Mouse (Mus musculus) layer of hippocampus, adult 8-10 months (tissue): ENCODE measurements around the gene Gm14214. TPM values are rescaled to one million over a fixed set of nuclear protein-coding genes. Genes with fewer than 3 reads are reported as not detected.

ENCODE experiments used
- DNase-seq, 2 experiments: peaks; one replicate each; pipeline ENCODE4 v3.0.0; 2022; ENCODE audit warnings: low spot score in 2 of 2
- total RNA-seq, 4 experiments: library from RNA; stranded (reverse); gene quantifications; 2 replicates each; pipeline ENCODE4 v1.2.4; 2022

The Gm14214 gene
- total RNA-seq: not detected

DNA sequence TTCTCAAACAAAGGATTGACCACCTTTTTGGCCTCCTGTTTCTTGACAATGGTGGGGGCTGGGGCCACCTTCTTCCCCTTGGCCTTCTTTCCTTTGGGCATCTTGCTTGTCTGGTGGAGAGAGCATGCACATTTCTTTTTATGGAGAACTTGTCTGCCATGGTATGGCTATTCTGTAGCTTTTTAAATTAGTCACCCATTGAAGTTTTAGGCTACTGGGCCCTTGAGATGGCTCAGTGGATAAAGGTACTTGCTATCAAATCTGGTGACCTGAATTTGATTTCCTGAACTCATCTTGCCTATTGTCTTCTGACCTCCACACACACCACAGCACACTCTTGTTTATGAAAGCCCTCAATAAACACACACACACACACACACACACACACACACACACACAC lies at the start of gene Gm14214:
Gene Gm14214 (minus strand): TSS at position 101 of the 400 bp plus-strand sequence.
- DNase-seq: no peak

- no peak for DNase-seq
Measured at GRCm38 (mm10) chr2:154818599-154818998, 48.8 kb upstream of the Gm14214 start.

DNA sequence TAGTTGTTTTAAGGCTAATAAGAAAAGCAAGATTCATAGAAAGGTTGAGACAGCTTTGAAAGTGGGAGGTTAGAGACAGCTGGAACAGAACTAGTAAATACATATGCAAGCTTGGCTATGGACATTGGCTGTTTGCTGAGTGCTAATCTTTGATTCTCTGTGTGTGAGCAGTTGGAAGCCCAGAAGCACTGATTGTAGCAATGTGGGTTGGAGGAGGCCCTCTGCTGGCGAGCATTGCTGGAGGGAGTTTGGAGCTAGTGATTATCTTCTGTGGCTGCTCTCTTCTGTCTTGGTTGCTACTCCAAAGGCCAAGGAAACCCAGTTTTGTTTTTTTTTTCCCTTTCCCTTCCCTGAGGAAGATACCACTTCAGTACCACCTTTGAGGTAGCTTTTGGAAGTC lies 48.0 kb upstream of the Gm14214 start:
- DNase-seq: peak; percentile 41 to 44

- no peak for DNase-seq
Measured at GRCm38 (mm10) chr2:154817089-154817488, 47.3 kb upstream of the Gm14214 start.

GRCm38 (mm10) chr2:154813426-154813825 lies 43.6 kb upstream of the Gm14214 start:
- DNase-seq: no peak

GRCm38 (mm10) chr2:154810821-154811220 lies 41.0 kb upstream of the Gm14214 start:
- no peak for DNase-seq

DNA sequence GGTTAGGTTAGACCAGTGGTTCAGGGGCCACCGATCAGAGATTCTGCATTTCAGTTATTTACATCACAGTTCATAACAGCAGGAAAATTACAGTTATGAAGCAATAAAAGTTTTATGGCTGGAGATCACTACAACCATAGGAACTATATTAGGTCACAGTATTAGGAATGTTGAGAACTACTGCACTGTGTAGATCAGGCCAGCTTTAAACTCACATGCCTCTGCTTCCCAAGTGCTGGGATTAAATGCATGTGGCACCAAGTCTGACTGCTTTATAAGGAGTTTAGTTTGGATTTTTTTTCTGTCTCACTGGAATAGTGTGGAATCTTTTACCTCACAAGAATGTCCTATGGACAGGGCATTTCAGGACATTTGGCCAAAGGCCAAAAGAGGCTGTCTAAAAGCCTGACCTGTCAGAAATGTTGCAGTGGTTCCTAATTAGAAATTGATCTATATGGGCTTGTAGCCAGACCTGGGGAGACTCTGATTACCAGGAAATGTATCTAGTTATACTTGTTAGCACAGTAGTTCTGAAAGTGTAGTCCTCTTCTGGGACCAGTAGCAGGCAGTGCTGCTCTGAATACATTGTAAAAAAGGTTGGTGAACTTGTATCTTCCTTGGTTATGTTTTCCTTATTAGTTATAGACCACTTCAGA lies 39.4 kb upstream of the Gm14214 start:
- DNase-seq: no peak

DNA sequence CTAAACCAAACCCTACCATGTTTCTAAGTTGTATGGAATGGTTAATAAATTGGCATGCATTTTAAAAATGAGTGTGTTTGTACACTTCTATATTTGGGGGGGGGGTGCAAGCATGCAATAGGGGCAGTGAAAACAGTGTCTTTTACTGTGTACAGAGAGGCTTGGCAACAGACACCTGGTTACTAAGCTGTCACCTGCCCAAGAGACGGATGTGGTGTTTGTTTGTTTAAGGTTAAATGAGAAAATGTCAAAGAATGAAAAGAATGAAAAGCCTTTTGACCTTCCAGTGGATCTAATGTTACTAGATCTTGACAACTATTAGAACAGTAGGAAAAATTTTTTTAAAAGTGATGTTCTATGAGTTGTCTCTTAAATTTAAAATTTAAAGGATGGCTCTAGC lies 37.9 kb upstream of the Gm14214 start:
- DNase-seq: no peak

DNA sequence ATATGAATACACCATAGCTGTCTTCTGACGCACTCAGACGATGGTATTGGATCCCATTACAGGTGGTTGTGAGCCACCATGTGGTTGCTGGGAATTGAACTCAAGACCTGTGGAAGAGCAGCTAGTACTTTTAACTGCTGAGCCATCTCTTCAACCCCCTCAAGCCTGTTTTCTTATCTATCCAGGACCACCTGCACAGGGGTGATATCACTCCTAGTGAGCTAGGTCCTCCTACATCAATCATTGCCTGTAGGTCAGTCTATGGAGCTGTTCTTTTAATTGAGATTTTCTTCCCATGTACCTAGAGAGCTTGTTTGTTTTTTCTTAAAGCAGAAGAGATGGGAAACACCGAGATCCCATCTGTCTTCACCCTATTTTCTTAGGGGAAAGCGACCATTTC lies 34.0 kb upstream of the Gm14214 start:
- no peak for DNase-seq

DNA sequence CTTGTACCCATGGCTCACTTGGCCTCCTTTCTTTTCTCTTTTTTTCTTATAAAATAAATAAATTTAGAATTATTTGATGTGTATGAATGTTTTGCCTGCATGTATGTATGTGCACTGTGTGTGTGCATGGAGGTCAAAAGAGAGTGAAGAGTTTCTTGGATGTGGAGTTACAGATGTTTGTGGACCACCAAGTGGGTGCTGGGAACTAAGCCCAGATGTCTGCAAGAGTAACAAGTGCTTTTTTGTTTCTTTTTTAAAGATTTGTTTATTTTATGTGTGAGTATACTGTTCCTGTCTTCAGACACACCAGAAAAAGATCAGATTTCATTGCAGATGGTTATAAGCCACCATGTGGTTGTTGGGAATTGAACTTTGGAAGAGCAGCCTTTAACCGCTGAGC lies 33.5 kb upstream of the Gm14214 start:
- DNase-seq: no peak

DNA sequence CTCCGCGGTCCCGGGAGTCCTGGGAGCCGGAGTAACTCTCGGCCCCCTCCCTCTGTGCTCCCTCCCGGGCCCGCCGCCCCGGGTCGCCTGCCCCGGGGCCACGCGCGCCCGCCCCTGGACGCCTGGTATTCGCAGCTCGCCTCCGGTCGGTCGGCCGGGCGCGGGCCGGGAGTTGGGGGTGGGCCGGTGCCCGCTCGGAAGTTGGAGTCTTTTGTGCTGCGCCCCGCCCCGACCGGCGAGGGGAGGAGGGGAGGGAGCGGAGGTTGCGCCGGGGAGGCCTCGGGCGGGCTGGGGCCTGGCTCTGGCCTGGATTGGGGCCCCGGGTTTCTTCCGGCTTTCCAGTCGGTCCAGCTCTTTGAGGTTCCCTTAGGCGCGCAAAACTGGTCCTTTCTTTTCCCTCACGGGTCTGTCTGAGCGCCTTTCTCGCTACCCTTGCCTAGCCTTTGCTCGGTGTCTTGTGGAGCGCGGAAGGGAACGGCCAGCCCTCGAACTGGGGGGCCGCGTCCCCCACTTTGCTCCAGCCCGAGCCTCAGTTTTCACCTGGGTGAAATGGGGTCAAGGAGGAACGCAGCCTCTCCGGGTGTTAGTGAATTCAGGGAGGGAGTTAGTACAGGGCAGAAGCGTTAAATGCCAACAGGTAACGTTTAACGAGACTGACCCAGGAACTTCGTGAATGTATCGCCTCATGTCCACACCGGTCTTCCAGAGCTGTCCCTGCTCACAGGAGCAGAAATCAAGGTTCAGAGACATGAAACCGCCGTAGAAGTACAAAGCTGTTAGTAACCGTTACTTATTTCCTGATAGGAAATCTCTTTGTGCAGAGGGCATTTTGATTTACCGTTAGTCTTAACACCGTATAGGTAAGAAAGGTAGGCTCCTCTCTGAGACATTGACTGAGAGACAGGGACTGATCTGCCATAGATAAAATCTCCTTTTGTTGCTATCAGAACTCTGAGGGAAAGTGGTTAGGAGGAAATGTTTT lies 22.1 kb upstream of the Gm14214 start:
- peak; percentile 35 to 40 for DNase-seq

DNA sequence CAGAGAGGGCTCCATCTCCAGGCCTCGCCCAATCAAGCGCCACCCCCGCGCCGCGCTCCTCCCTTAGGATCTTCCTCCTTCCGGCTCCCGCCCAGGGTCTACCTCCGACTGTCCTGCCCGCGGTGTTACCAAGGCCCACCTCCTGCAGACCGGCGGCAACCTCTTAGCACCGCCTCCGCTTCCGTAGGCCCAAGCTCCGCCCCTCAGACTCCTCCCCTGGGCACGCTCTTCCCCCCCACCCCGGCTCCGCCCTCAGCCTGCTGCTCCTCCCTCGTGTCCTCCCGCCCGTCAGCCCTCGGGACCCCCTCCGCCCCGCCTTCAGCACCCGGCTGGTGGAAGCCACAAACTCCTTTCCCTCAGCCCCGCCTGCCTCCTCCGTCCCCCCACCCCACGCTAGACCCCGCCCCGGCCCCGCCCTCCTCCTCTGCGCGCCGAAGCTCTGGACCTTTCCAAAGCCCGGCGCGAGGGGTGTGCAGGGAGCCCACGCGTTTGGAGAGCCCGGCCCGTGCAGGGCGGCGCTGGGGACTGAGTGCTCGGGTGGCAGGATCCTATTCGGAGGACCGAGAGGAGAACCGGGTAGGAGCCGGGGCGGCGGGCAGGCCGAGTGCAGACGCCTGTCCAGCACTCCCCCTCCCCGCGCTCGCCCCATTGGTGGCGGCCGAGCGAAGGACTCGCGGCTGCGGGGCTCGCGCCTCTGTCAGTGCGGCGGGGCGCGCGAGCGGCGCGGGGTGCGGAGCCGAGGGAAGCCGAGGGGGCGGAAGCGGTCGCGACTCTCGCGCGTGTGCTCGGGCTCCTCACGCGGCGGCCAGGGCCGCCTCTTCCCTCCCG lies 21.0 kb upstream of the Gm14214 start, which contains the start of the genes Raly and a:
Gene Raly (plus strand): TSS at position 441 of the 828 bp plus-strand sequence.
Gene a (plus strand): TSS at position 747 of the 828 bp plus-strand sequence.
- peak; percentile 94 to 95 for DNase-seq

DNA sequence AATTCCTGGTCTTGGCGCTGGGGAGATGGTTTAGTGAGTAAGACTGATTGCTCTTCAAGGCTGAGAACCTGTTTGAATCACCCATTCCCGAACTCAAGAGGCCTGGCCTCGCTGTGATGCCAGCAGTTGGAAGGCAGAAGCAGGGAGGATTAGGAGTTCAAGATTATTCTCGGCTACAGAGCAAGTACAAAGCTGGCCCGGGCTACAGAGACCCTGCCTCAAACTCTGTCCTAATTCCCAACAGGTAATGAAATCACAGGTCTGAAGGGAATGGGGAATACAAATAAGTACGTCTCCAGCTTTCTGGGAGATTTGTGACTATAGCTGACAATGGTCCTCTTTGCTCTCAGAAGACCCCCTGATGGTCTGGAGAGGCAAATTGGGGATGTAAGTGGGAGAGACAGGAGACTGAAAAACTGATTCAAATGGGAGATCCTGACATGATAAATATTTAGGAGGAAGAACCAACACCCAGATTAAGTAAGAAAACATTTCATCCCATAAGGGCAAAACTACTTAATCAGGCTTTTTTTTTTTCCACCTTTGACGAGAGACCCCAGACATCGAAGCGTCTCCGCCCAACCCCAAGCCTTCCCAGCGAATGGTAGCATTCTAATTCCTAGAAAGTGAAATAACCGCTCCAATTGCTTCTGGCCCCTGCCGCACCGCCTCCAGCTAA lies 20.3 kb upstream of the Gm14214 start:
- DNase-seq: no peak

- no peak for DNase-seq
Measured at GRCm38 (mm10) chr2:154789381-154789780, 19.6 kb upstream of the Gm14214 start.

DNA sequence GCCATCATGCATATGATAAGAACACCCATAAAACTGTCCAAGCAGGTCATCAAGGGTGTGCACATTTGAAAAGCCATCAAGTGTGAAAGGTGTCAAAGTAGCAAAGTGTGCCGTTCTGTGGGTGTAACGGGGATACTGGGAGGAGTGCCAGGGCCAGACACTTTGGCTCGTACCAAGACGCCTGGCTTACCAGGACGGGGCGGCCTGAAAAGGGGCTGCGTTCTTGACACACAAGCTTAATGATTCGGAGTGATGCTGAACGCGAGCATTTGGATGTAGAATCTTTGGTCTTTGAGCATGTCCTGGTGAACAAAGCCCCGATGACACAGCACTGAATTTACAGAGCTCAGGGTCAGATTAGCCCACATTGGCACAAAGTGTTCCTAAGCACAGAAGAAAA lies 16.9 kb upstream of the Gm14214 start:
- DNase-seq: no peak

DNA sequence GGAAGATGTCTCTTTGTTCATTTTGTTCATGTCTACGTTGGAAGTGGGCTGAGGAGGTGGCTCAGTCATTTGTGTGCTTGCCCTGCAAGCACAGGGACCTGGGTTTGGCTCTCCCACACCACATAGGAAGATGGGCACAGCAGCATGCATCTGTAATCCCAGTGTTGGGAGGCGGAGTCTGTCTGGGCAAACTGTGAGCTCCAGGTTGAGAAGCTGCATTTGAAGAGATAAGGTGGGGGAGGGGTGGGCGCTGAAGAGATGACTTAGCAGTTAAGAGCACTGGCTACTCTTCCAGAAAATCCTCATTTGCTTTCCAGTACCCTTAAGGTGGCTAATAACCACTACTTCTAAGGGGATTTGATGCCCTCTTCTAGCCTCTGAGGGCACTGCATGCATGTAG lies 16.4 kb upstream of the Gm14214 start:
- DNase-seq: no peak

- DNase-seq: no peak
Measured at GRCm38 (mm10) chr2:154785284-154785683, 15.5 kb upstream of the Gm14214 start.

DNA sequence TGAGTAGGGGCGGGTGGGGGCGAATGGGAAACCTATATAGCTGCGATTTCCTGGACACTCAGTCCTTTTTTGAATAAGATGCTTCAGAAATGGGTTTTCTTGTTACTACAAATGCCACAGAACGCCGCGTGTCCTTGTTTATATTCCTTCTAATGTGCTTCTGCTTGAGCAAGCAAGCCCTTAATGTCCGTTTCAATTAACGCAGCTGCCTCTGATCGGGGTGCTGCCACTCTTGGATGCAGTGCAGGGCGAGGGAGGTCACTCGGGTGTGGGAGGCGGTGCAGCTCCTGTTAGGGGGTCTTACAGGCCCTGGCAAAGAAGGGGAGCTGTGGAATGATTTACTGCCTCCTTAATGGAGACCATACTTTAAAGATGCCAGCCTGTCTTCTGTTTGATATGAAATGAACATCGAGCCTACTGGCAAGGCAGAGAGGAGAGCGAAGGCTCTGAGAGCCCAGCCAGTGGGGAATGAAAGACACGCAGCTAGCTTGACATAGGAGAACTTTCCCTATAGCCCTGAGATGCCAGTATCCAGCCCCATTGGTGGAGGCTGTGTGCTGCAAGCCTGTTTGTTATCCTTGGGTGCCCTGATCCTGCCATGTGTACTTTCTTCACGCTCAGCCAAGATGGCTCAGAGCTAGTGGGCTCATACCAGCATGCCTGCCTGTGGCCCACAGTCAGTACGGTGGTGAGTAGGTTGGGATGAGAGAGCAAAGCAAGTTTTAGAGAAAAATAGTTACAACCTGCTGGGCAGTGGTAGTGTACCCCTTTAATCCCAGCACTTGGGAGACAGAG lies 13.2 kb upstream of the Gm14214 start:
- no peak for DNase-seq

DNA sequence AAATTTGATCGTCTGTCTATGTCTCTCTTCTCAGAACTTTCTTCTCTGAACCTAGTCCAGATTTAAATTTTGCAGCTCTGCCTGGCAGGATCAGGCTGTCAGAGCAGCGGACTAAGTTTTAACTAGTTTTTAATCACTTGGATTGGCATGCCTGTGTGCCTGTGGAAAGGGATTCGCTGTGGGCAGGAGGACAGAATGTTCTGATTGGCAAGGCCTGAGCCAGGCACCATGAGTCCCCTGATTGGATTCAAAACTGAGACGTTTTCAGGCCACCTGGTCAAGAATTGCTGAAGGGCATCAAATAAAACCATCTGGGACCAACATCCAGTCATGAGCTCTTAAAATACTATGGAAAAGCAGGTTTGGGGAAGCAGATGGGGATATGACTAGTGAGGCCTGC lies 12.5 kb upstream of the Gm14214 start:
- no peak for DNase-seq

GRCm38 (mm10) chr2:154779648-154780047 lies 9.8 kb upstream of the Gm14214 start:
- DNase-seq: no peak
